Mouse (Mus musculus): Measurements from ENCODE around the gene Ggt5. TPM values are rescaled to one million over a fixed set of nuclear protein-coding genes. Genes with fewer than 3 reads are reported as not detected.

The Ggt5 gene
- total RNA-seq (2023; ENCODE audit: inconsistent age) = 0.26 to 1.6 TPM (median 0.73 TPM) in 4 replicates

DNA sequence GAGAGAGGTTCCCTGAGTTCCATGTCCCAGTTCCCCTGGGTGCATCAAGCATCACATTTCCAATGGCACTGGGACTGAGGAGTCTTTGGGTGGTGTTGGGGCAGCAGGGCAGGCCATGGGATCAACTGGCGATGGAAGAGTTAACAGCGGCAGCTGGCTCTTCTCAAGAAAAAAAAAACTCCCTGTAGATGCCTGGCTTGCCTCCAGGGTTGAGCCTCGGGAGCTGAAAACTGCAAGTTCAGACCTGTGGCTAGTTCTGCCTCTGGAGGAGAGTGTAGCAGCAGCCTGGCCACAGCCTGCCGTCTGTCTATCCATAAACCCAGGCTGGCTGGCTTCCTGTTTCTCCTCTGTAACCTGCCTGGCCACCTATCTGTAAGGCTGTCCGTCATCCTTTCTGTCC lies at the start of gene Ggt5:
Gene Ggt5 (plus strand): TSS at position 212 of the 400 bp plus-strand sequence.

DNA sequence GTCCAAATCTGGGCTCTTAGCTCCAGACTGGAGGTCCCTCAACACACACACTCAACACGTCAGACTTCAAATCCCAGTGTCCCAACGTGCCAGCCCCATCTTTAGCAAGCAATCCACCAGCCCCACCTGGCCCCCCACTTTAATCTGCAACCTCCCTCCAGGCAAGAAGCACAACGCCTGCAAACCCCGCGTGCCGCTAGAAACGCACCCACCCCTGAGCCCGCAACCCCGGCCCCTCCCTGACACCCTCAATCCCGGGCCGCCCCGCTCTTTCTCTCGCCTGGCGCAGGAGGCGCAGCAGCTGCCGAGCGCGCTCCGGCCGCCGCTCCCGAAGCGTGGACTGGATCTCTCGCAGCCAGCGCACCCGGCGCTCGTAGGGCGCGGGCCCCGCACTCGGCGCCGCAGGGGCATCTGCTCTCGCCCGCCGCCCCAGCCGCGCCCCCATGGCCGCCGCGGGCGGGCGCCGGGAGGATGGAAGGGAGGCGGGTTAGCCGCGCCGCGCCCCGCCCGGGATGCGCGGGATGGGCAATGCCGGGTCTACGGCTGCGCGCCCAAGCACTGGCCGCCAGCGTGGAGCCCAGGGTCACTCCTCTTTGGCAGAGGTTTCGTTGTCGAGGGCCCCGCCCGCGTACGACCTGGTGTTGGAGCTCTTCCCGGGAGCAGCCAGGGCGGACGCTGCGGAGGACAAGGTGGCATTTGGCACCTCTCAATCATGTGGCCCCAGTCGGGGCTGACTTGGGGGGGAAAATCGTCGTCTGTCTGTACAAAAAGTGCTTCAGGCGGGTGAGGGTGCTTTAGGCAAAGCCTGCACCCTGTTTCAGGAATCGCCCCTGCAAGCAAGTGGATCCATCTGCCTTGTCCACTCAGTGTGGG lies 29.2 kb upstream of the Ggt5 start, which contains the start of gene Lrrc75b:
Gene Lrrc75b (minus strand): TSS at position 655 of the 873 bp plus-strand sequence.

DNA sequence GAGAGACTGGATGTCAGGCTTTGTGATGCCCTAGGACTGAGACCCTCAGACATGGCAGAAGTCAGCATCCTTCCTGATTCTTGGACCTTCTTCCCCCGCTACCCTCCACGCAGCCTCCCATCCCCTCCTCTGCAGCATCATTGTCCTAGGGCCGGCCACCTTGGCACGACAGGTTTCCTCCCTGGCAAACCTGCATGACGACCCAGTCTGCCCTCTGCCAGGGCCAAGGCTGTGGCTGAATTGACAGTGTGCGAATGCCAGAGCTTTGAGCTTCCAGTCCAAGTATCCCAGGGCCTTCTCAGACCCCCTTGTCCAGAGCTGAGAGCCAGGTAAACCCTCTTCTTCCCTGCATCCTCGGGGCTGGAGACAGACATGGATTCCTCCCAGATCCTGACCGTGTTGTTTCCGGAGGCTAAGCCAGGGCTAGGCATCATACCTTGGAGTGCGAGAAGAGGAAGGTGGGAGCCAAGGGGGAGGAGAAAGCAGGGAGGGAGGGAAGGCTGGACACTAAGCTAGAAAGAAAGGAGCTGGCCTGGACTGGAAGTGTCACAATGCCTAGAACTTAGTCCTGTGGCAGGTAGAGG lies 28.0 kb upstream of the Ggt5 start, which contains the start of gene Ggt1:
Gene Ggt1 (plus strand): TSS at position 534 of the 584 bp plus-strand sequence.

DNA sequence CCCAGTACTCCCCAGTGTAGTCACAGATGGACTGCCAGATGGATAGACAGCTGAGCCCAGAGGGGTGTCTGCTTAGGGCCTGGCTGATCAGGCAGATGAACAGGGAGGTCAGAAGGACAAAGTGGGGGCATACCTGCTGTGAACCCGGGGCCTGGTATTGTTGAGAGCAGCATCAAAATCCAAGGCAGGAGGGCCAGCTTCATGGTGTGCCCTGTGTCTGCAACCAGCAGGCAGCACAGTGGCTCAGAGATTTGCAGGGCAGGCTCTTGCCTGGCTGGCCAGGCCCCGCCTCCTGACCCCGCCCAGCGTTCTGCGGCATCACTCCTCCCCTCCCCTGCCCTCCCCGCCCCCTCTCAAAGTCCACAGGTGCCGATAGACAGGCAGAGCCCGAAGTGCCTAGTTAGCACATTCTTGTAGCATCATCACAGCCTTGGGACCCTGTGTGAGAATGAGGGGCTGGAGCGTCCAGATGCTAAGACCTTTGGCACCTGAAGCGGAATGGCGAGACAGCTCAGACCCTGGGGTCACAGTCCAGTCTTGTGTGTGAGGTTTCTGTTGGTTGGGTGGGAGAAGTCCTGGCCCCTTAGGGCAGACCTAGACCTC lies 54.7 kb downstream of the Ggt5 start, which contains the start of gene Susd2:
Gene Susd2 (minus strand): TSS at position 268 of the 603 bp plus-strand sequence.

Other genes with a start within 250 kb of the Ggt5 start
- gene Upb1, start 188.2 kb upstream of the Ggt5 start, total RNA-seq (2023; ENCODE audit: inconsistent age) = 0.72 to 2.9 TPM (median 1.8 TPM) in 4 replicates
- 74.2 to 97.6 TPM (median 74.9 TPM) in 4 replicates for gene Snrpd3, start 71.8 kb upstream of the Ggt5 start, total RNA-seq (2023; ENCODE audit: inconsistent age)
- 88.4 to 100 TPM (median 93.6 TPM) in 4 replicates for gene Gucd1, start 71.4 kb upstream of the Ggt5 start, total RNA-seq (2023; ENCODE audit: inconsistent age)
- gene Lrrc75b, start 29.0 kb upstream of the Ggt5 start, total RNA-seq (2023; ENCODE audit: inconsistent age) = not detected in 4 replicates
- gene Ggt1, start 27.7 kb upstream of the Ggt5 start, total RNA-seq (2023; ENCODE audit: inconsistent age) = not detected in 4 replicates
- gene Susd2, start 54.7 kb downstream of the Ggt5 start, total RNA-seq (2023; ENCODE audit: inconsistent age) = 2.0 to 3.1 TPM (median 2.7 TPM) in 4 replicates
- 85.4 to 99.8 TPM (median 93.3 TPM) in 4 replicates for gene Cabin1, start 175.0 kb downstream of the Ggt5 start, total RNA-seq (2023; ENCODE audit: inconsistent age)
- gene Ddt, start 184.1 kb downstream of the Ggt5 start, total RNA-seq (2023; ENCODE audit: inconsistent age) = 27.4 to 36.0 TPM (median 31.1 TPM) in 4 replicates
- gene Gm20441, start 191.6 kb downstream of the Ggt5 start, total RNA-seq (2023; ENCODE audit: inconsistent age) = not detected in 4 replicates
- 6.7 to 10.3 TPM (median 8.6 TPM) in 4 replicates for gene Gstt3, start 192.1 kb downstream of the Ggt5 start, total RNA-seq (2023; ENCODE audit: inconsistent age)
- not detected in 4 replicates for gene Gstt1, start 209.2 kb downstream of the Ggt5 start, total RNA-seq (2023; ENCODE audit: inconsistent age)
- not detected in 4 replicates for gene Gstt4, start 233.2 kb downstream of the Ggt5 start, total RNA-seq (2023; ENCODE audit: inconsistent age)
- 30.2 to 44.1 TPM (median 38.2 TPM) in 4 replicates for gene Gstt2, start 248.1 kb downstream of the Ggt5 start, total RNA-seq (2023; ENCODE audit: inconsistent age)

Measured in B cell, adult (primary cell).